Mouse (Mus musculus) megakaryocyte, adult 5-6 weeks (primary cell): ENCODE data around the gene Eif4ebp2. TPM values are rescaled to one million over a fixed set of nuclear protein-coding genes. Genes with fewer than 3 reads are reported as not detected.

Source experiments
- ATAC-seq: 2 replicates; pipeline ENCODE4 v1.8.0; 2016; ENCODE audit warnings: mild to moderate bottlenecking, inconsistent platforms; ENCODE audit not compliant: poor library complexity, severe bottlenecking
- total RNA-seq, 2 experiments: library from RNA; stranded (forward) in 1 of 2; stranded (reverse) in 1 of 2; fragments of 153-499, 151-499 nt in 1 of 2; fragments of 221-1000, 200-1000 nt in 1 of 2; gene quantifications; 2 replicates each; pipeline versions ENCODE4 v1.2.3 to v1.2.4; 2015 to 2017

Eif4ebp2 gene
- total RNA-seq (2015) (159 and 179 TPM in 2 replicates), total RNA-seq (2017) (13.0 and 17.5 TPM in 2 replicates)

DNA sequence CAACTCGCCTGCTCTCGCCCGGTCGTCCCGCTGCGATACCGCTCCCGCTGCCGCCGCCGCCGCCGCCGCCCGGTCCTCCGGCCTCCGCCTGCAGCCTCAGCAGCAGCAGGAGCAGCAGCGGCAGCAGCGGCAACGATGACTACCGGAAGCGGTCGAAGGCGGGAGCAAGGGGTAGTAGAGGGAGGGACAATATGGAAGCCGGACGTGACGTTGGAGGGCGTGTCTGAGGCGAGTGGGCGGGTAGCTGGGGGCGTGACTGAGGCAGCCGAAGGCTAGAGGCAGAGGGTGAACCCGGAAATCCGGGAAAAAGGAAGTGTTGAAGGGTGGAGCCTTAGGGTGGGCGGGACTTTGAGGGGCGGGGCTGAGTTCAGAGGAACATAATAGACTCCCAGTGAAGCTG, at the start of gene Eif4ebp2:
Eif4ebp2 (minus strand) TSS at position 17 of the 400 bp plus-strand sequence.
- ATAC-seq: peak; percentile 97

DNA sequence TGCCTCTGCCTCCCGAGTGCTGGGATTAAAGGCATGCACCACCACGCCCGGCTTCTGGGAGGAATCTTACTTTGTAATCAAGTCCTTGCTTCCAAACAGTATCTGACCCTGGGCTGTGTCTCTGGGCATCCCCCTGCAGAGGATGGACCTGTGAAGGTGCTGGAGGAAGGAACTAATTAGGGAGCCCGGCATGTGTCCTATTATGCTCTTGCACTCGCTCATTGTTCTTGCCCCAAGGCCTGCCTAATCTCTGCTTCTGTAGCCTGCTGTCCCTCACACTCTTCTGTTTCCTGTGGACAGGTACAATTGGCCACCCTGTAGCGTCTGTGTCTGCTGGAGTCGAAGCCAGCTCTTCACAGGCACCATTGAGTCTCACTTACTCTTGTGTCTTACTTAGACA, 48.3 kb upstream of the Eif4ebp2 start:
- no peak for ATAC-seq

DNA sequence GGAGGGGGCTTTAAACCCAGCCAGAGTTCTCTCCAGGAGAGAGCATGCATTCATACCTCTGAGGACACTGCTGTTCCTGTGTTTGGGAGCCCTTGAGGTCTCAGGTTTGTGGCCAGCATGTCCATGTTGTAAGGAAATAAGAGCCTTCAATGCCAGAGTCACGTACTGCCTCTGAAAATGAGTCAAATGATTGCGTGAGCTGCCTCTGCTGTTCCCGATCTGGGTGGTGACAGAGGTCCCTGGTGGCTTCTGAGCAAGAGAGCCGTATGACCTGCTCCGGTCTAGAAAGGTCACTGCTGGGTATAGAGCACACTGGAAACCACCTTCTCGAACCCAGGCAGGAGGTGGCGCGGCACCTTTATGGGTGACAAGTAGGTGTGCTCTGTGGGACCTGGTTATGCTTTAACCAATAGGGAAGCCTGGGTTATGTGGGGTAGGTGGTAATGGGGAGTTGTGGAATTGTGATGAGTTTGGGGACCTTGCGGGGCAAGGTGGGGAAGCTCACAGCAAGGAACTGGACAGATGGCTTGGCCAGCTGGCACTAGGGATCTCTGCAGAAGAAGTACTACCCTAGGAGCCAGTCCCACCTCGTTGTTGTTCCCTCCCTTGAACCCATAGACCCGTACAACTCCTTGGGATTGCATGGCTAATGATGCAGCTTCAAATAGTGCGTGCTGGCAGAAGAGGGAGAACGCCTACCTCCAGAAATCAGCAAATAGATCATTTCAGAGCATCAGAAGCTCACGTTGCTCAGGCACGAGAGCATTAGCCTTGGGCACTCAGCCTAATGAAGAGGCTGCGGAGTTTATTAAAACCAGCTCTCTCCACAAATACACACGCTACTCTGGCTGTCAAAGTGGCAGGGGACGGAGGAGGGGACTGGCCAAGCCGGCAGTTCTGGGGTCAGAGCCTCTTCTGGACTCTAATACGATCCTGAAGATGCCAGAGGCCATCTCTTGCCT, 47.3 kb upstream of the Eif4ebp2 start:
- ATAC-seq: no peak

DNA sequence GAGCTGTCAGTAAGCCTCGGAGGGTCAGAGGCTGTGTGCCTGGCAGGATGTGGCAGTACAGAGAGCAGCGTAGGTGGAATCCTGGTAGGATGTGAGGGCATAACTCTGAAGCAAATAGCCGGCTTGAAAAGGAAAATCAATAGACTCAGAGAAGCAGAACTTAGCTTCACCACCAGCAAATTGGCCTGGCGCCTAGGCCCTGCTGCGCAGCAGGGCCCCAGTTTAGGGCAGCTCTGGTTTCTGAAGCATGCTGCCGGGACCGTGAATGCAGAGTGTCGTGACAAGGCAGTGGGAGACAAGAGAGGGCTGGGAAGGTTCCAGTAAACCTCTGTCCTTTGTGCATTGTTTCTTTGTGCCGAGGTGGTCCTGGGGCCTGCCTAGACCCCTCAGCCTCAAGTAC, 43.8 kb upstream of the Eif4ebp2 start:
- ATAC-seq: no peak

DNA sequence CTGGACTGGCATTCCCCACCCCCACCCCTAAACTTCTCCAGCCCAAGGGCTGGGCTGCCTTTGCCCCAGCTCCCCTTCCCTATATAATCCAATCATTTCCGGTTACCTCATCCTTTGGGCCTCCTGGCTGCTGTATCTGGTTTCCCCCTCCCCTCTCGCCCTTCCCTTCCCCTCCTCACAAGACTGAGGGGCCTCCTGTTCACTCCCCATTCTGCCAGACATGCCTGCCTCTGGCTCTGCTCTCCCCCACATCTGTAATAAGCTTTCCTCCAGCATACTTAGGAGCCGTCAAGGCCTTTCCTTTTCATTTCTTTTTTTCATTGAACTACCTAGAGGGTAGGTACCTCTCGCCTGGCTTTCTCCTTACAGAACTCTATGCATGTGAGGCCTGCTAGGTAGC, 43.0 kb upstream of the Eif4ebp2 start:
- no peak for ATAC-seq

DNA sequence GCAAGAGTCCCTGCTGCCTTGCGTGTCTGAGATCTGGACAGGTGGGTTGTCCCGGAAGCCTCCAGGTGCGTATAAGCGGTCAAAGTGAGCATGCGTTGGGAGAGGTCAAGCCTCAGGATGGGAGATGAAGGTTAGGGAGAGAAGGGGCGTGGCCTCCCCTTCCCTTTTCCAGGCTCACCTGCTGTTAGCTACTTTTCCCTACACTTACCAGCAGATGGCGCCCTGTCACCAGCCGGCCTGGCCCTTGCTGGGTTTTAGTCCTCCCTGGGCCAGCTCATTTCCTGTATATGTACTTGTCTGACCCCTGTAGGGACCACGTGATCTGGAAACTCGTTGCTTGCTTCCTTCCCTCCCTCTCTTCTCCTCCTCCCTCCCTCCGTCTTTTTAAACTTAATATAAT, 39.6 kb upstream of the Eif4ebp2 start:
- peak; percentile 97 for ATAC-seq

DNA sequence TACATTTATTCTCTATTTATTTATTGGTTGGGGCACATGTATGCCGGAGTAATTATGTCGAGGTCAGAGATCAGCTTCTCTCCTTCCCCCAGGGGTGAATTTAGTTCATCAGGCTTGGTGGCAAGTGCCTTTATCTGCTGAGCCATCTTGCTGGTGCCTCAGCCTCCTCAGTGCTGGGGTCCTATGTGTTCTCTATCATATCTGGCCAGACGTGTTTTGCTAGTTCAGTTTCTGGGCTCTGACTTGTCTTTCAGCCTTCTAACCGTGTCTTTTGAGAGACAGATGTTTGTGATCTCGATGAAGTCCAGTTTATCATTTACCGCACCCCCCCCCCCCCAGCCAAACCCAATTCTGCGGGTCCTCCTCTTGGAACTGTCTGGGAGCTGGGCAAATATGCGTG, 39.1 kb upstream of the Eif4ebp2 start:
- no peak for ATAC-seq

DNA sequence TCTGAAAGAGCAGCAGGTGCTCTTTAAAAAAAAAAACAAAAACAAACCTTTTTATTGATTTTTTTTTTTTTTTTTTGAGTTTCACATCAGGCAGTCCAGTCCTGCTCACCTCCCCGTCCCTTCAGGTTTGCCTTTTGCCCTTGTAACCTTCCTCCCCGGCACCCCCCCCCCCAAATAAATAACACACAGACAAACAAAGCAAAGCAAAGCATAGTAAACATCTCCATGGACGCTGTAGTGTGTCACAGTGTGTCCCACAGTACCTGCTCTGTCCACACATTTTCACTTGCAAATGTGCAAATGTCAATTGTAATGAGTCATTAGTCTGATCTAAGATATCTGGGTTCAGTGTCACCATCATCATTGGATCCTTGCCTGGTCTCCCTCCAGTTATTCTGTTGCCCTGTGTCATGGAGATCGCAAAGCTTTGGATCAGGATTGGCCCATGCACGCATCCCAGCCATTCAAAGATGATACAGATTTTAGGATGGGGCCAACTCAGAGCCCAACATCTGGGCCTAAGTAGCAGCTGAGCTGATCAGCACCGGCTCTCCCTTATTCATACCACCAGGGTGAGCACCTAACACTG, 36.2 kb upstream of the Eif4ebp2 start:
- no peak for ATAC-seq

DNA sequence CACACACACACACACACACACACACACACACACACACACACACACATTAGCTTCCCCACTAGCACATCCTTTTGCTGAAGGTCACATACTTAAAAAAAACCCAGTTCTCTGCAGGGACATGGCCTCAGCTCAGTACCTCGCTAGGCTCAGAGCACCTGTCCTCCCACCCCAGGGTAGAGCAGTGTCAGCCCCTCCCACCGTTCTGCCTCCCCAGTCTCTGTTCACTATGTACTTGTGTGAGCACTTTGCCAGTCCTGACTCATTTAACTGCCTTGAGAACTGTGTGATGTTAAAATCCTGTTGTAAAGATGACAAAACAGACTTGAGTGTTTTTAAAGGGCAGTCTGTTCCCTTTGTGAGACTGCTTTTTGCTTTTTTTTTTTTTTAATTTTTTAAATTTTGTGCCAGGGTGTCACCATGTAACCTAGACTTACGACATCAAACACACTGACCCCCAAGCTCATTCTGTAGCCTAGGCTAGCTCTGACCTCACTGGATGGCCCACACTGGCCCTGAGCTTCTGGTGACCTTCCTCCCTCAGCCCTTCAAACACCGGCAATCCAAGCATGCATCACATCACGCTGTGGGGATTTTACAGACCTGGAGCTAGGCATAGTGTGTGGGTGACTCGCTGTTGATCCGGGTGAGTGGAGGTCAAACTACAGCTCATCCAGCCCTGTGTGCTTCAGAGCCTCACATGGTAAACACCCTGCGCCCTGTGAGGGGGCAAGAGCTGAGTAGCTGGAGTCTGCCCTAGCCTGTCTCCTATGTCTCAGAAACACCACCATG, 34.3 kb upstream of the Eif4ebp2 start:
- ATAC-seq: no peak

DNA sequence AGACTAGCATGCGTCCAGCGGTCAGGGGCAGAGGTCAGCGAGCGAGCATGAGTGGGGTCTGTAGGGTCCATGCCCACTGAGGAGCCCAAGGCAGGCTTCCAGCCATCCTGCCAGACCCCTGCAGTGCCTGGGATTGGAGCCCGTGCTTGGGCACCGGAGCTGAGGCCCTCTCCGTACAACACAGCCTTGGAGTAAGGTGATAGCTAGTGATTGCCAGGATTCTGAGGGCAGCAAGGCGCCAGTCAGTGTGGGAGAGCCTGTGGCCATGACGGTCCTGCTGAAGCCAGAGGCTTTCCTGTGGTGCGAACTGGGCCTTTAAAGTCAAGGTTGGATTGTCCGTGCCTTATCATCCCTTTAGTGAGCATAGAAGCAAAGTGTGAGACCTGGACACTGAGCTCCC, 32.3 kb upstream of the Eif4ebp2 start:
- ATAC-seq: no peak

DNA sequence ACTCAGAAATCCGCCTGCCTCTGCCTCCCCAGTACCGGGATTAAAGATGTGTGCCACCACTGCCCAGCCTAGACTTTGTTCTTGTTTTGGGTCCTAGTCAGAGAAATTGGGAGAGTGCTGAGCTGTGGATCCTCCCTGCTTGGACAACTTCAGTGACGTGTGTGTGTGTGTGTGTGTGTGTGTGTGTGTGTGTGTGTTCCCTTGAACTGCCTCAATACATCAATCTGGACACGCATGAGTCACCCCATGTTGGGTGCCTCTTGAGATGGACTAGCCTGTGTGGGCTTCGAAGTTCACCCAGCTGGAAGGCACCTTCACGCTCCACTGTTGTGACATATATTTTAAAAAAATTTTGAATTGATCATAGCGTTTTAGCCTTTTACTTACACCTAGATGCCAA, 30.3 kb upstream of the Eif4ebp2 start:
- ATAC-seq: no peak

DNA sequence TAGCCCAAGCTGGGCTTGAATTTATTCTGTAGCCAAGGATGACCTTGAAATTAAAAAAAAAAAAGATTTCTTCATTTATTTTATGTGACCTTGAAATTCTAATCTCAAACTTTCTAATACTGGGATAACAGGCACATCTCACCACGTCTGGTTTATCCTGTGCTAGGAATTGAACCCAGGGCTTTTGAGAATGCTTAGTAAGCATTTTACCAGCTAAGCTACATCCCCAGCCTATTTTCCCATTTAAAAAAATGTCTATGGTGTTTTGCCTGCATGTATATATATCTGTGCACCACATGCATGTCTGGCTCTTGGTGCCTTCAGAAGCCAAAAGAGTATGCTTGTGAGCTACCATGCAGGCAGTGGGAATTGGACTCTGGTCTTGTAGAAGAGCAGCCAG, 28.0 kb upstream of the Eif4ebp2 start:
- no peak for ATAC-seq

DNA sequence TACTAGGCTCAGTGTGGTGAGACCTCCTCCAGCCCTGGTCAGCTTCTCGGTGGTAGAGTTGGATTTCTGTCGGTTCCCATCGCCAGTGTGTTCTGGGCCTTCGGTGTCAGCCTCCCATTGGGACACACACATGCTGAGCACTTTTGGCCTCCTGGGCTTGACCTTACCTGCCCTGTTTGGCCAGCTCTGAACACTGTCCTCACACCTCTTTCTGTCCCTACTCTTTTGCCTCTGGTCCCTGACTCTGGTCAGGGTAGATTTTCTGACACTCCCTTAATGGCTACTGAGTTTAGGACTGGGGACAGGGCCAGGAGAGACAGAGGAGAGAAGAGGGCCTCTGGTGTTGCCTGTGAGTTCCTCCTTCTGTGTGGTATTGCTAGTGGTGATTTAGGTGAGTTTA, 27.5 kb upstream of the Eif4ebp2 start:
- ATAC-seq: no peak

DNA sequence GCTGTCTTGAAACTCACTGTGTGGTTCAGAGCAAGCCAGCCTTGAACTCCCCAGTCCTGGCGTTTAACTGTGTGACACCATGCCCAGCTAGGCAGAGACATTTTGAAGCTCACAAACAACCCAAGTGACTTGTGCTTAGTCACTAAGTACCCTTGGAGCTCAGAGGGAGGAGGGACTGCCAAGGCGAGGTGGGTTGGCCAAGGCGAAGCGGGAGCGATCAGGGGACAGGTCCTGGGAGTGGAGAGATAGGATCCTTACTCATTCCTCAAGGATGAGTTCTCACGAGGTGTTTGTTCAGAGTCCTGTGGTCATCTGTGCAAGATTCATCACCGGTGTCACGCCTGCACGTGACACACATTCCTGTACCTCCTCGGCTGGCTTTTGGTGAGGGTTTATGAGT, 27.0 kb upstream of the Eif4ebp2 start:
- ATAC-seq: no peak

DNA sequence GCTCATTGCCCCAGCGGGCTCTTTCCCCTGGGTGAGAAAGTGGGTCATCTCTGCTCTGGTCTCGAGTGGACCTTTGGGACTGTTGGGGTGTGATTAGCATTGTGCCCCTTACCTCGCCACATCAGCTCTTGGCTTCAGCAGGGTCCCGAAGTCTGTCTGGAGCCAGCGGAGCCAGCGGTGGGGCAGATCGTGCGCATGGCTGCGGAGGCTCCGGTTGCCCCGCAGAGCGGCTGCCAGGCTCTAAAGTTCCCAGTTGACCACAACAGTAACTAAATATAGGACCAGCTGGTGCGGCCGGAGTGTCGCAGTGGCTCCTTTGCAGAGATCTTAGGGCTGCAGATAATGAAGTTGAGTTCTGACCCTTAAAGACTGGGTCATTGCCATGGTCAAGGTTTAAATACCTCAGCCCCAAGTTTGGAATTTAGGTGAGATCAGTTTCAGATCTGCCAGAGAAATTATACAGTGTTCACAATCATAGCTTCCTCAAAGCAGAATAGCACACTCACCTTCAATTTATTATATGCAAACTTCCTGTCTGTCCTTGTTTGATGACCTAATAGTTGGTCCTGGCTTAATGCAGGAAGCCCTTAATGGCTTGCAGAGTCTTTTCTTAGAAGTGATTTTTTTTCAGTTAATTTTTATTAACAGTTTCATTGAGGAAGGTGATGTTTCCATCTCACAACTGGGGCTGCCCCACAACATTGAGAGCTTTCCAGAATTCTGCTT, 24.1 kb upstream of the Eif4ebp2 start:
- no peak for ATAC-seq

DNA sequence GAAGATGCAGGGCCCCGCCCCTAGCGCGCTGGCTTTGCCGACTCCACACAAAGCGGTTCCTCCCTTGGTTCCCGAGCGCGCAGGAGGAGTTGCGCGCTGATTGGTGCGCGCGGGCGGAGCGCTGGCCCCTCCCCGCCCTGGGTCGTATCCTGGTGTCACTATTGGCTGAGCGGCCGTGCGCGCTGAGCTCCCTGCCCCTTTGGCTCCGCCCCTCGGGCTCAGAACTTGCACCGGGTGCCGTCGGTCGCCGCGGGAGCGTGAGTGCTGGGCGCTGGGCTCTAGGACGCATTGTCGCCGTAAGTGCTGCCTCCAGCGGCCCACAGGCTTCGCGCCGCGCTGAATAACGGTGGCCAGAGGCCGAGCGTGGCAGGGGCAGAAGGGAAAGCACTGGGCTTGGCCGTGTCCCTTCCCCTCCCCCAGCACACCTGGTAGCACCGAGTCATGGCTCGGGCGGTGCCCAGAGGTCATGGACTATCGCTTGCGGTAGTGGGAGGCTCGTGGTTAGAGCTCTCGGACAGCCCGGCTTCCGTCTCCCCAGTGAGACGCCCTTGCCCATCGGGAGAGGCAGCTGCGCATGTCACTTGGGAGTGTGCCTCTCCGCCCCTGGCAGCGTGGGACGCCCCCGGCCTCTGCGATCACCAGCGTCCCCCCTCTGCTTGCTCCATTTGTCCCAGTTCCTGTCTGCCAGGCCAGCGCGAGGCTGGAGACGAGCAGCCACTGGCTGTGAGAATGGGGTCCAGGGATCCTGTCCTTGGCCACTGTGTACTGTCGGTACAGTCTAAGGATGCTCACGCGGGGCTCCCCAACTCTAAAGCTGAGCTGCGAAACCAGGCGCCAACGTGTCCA, 23.4 kb upstream of the Eif4ebp2 start, which contains the start of gene Lrrc20:
Lrrc20 (plus strand) TSS at position 208 of the 846 bp plus-strand sequence.
- peak; percentile 94 for ATAC-seq

DNA sequence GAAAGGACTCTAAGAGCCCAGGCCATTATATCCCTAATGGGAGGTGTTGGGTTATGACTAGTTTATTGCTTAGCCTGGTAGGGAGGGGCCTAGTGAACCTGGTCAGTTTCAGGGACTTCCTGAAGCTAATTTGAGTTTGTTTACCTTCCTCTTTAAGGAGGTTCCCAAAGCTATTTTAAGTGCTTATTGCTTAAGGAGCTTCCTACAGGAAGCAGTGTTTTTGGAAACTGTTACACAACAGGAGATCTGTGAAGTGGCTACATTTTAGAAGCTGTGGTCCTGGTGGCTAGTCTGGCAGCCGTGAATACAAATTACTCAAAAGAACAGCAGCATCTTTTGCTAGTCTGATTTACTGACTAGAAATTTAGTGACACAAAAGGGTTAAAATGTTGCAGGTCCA, 21.9 kb upstream of the Eif4ebp2 start:
- peak; percentile 40 for ATAC-seq

DNA sequence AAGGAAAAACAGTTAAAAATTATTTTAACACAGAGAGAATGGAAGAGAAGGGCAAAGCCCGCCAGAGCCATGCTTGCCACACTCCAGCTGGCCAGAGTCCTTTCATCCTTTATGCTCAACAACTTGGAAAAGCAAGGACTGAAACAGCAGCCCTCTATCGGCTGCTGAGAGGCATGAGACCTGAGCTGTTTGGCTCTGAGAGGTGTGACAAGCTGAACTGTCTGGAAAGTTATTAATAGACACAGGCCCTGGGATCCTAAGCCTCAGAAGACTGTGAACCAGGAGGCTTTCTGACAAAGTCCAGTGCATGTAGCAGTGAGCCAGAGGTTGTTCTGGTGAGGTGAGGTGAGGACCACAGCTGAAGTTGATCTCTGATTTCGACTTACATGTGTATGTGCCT, 21.2 kb upstream of the Eif4ebp2 start:
- ATAC-seq: no peak

DNA sequence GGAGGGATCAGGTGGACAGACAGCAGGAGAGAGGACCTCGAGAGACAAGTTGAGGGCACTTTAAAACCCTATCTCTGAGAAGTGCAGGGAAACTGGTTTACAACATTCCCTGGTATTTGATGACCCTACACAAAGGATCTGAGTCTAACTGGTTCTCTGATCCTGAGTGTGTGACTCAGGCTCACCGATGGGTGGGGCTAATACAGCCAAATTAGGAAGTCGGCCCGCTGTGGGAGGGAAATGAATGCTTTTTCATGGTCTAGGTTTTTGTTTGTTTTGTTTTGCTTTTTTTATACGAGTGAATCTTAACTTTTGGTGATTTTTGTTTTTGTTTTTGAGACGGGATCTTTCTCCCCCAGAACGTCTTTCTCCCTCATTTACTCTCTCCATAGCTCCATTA, 16.4 kb upstream of the Eif4ebp2 start:
- peak; percentile 56; the same call in 1 of the 2 replicates for ATAC-seq

DNA sequence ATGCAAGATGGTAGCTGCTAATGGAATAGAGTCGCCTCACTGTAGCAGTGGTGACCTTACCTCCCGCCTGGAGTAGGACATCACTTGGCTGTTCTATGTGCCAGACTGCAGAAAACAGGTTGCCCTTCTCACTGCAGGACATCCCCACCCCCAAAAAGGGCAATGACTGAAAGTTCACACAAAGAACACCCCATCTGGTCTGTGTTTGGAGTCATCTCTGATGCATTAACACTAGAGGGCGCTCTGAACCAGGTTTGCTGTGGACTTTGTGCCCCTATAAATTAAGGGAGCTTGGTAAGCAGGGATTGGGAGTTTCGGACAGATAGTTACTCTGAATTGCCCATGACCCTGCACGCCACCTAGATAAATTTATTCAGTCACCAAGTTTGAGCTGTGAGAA, 14.4 kb upstream of the Eif4ebp2 start:
- ATAC-seq: peak; percentile 64
